Comparison of ENCODE assay signal across 24 mouse cellular contexts in genomic region chr16:35663831-35664414, GRCm38 (mm10).
DNase-seq lines count a peak whose midpoint lies in the region; ATAC-seq lines count a peak whose summit lies in the region.
"Had no signal": no experiment of that assay in that cellular context is flagged by ENCODE, and none has a peak within 500 bp of the region (broad histone marks: within the 10 kb centered on the region; RNA-seq: fewer than 3 reads in every experiment).

No protein-coding gene starts in this region.

- 0 out of 2 replicates have a peak, but pooled peaks have one; percentile 54 for ATAC-seq in forebrain, embryonic 13.5 days
- ATAC-seq in hindbrain, embryonic 15.5 days (ENCODE audit: low FRiP score, low read depth) = peak; percentile 60; the same call in 1 of the 2 replicates
- no peak for ATAC-seq in hindbrain, embryonic 14.5 days (ENCODE audit: low FRiP score)
- no peak for ATAC-seq in midbrain, embryonic 11.5 days (ENCODE audit: low FRiP score)
- ATAC-seq in midbrain, embryonic 13.5 days = no peak
- ATAC-seq in neural tube, embryonic 15.5 days (ENCODE audit: low FRiP score) = no peak
- ATAC-seq: CD4-positive, CD25-positive, alpha-beta regulatory T cell, adult 4 months; intestine, embryonic 16.5 days had no signal

- H3K36me3 ChIP-seq in forebrain, embryonic 13.5 days (ENCODE audit: poor library complexity, severe bottlenecking) = peaks cover 61% of the 10 kb centered on the region
- H3K36me3 ChIP-seq in forebrain, embryonic 10.5 days (replicated peaks) = peaks cover 65% of the 10 kb centered on the region
- H3K36me3 ChIP-seq in hindbrain, embryonic 15.5 days = no peaks in the 10 kb centered on the region
- peaks cover 13% of the 10 kb centered on the region; the same call in 1 of the 2 replicates for H3K36me3 ChIP-seq in hindbrain, embryonic 14.5 days (replicated peaks; ENCODE audit: control insufficient read depth, insufficient read depth)
- peaks cover 39% of the 10 kb centered on the region for H3K36me3 ChIP-seq in midbrain, embryonic 11.5 days (ENCODE audit: control insufficient read depth, insufficient read depth, low read length)
- H3K36me3 ChIP-seq in midbrain, embryonic 13.5 days = peaks cover 49% of the 10 kb centered on the region
- peaks cover 8% of the 10 kb centered on the region; the same call in 1 of the 2 replicates for H3K36me3 ChIP-seq in neural tube, embryonic 15.5 days
- H3K36me3 ChIP-seq: embryonic facial prominence, embryonic 15.5 days; G1E had no signal

- H3K27ac ChIP-seq in forebrain, embryonic 13.5 days = 0 out of 2 replicates have a peak overlapping the region, but pooled peaks have one; percentile 20
- no peak overlapping the region for H3K27ac ChIP-seq in forebrain, embryonic 10.5 days
- H3K27ac ChIP-seq in hindbrain, embryonic 15.5 days (replicated peaks) = no peak overlapping the region
- H3K27ac ChIP-seq in hindbrain, embryonic 14.5 days = no peak overlapping the region
- no peak overlapping the region for H3K27ac ChIP-seq in midbrain, embryonic 11.5 days (ENCODE audit: low read depth, low read length)
- no peak overlapping the region for H3K27ac ChIP-seq in midbrain, embryonic 13.5 days
- H3K27ac ChIP-seq in neural tube, embryonic 15.5 days (replicated peaks) = no peak overlapping the region
- H3K27ac ChIP-seq: embryonic facial prominence, embryonic 15.5 days; gastrocnemius, adult 2 months had no signal

- no peak overlapping the region for H3K9ac ChIP-seq in forebrain, embryonic 13.5 days
- no peak overlapping the region for H3K9ac ChIP-seq in hindbrain, embryonic 15.5 days
- H3K9ac ChIP-seq in hindbrain, embryonic 14.5 days = no peak overlapping the region
- no peak overlapping the region for H3K9ac ChIP-seq in midbrain, embryonic 11.5 days (ENCODE audit: low read length)
- H3K9ac ChIP-seq in midbrain, embryonic 13.5 days (replicated peaks) = no peak overlapping the region
- H3K9ac ChIP-seq in neural tube, embryonic 15.5 days (replicated peaks) = no peak overlapping the region
- H3K9ac ChIP-seq: embryonic facial prominence, embryonic 15.5 days had no signal

- WGBS in forebrain, embryonic 13.5 days = 89% methylated on average over 9 of the region's 9 CpGs
- 98% methylated on average over 9 of the region's 9 CpGs for WGBS in forebrain, embryonic 10.5 days
- WGBS in hindbrain, embryonic 15.5 days = 89% methylated on average over 9 of the region's 9 CpGs
- 89% methylated on average over 9 of the region's 9 CpGs for WGBS in hindbrain, embryonic 14.5 days
- 95% methylated on average over 9 of the region's 9 CpGs for WGBS in midbrain, embryonic 11.5 days
- 90% methylated on average over 9 of the region's 9 CpGs for WGBS in midbrain, embryonic 13.5 days
- WGBS in neural tube, embryonic 15.5 days = 93% methylated on average over 9 of the region's 9 CpGs

- H3K4me3 ChIP-seq in forebrain, embryonic 13.5 days = no peak overlapping the region
- no peak overlapping the region for H3K4me3 ChIP-seq in forebrain, embryonic 10.5 days
- H3K4me3 ChIP-seq in hindbrain, embryonic 15.5 days = no peak overlapping the region
- no peak overlapping the region for H3K4me3 ChIP-seq in hindbrain, embryonic 14.5 days (replicated peaks; ENCODE audit: low read length)
- H3K4me3 ChIP-seq in midbrain, embryonic 11.5 days (ENCODE audit: low read depth, low read length) = no peak overlapping the region
- H3K4me3 ChIP-seq in midbrain, embryonic 13.5 days (replicated peaks) = no peak overlapping the region
- no peak overlapping the region for H3K4me3 ChIP-seq in neural tube, embryonic 15.5 days (replicated peaks)
- H3K4me3 ChIP-seq: embryonic facial prominence, embryonic 15.5 days; erythroblast, embryonic 14.5 days; gastrocnemius, adult 2 months had no signal

- no peaks in the 10 kb centered on the region for H3K4me1 ChIP-seq in forebrain, embryonic 13.5 days
- H3K4me1 ChIP-seq in forebrain, embryonic 10.5 days = peaks cover 11% of the 10 kb centered on the region
- H3K4me1 ChIP-seq in hindbrain, embryonic 15.5 days (replicated peaks) = peaks cover 4% of the 10 kb centered on the region; the same call in 1 of the 2 replicates
- no peaks in the 10 kb centered on the region for H3K4me1 ChIP-seq in hindbrain, embryonic 14.5 days (replicated peaks; ENCODE audit: control insufficient read depth, insufficient read depth, low read length)
- H3K4me1 ChIP-seq in midbrain, embryonic 11.5 days (ENCODE audit: control insufficient read depth, insufficient read depth, low read length) = no peaks in the 10 kb centered on the region
- H3K4me1 ChIP-seq in midbrain, embryonic 13.5 days (replicated peaks) = peaks cover 5% of the 10 kb centered on the region; the same call in 1 of the 2 replicates
- peaks cover 9% of the 10 kb centered on the region for H3K4me1 ChIP-seq in neural tube, embryonic 15.5 days

- H3K9me3 ChIP-seq in forebrain, embryonic 13.5 days (replicated peaks) = no peaks in the 10 kb centered on the region
- H3K9me3 ChIP-seq in forebrain, embryonic 10.5 days = no peaks in the 10 kb centered on the region
- H3K9me3 ChIP-seq in hindbrain, embryonic 15.5 days = no peaks in the 10 kb centered on the region
- H3K9me3 ChIP-seq in hindbrain, embryonic 14.5 days (ENCODE audit: control insufficient read depth, low read length) = no peaks in the 10 kb centered on the region
- no peaks in the 10 kb centered on the region for H3K9me3 ChIP-seq in midbrain, embryonic 11.5 days (ENCODE audit: control insufficient read depth, low read length)
- H3K9me3 ChIP-seq in midbrain, embryonic 13.5 days = no peaks in the 10 kb centered on the region
- no peaks in the 10 kb centered on the region for H3K9me3 ChIP-seq in neural tube, embryonic 15.5 days (replicated peaks)
- H3K9me3 ChIP-seq: embryonic facial prominence, embryonic 15.5 days had no signal

- no peak overlapping the region for H3K4me2 ChIP-seq in forebrain, embryonic 13.5 days
- no peak overlapping the region for H3K4me2 ChIP-seq in hindbrain, embryonic 15.5 days
- H3K4me2 ChIP-seq in hindbrain, embryonic 14.5 days (replicated peaks) = no peak overlapping the region
- H3K4me2 ChIP-seq in midbrain, embryonic 11.5 days = no peak overlapping the region
- H3K4me2 ChIP-seq in midbrain, embryonic 13.5 days (replicated peaks) = no peak overlapping the region
- H3K4me2 ChIP-seq in neural tube, embryonic 15.5 days = no peak overlapping the region
- H3K4me2 ChIP-seq: embryonic facial prominence, embryonic 15.5 days had no signal

- DNase-seq in forebrain, embryonic 10.5 days (ENCODE audit: extremely low spot score, low spot score) = no peak
- no peak for DNase-seq in hindbrain, embryonic 14.5 days (ENCODE audit: low spot score)
- DNase-seq in midbrain, embryonic 11.5 days (ENCODE audit: low spot score, missing footprints) = peak; percentile 61
- DNase-seq: adrenal gland, adult 8-10 months; adrenal gland, postnatal 36 days; B cell, adult 2 months; cerebellum, adult 11 months; cerebellum, adult 8-10 months; cerebellum, postnatal 14 days; embryo, embryonic 11 days; gastrocnemius, adult 2 months; gastrocnemius, postnatal 25 days; heart, postnatal 10 days; heart, postnatal 4 days; kidney, adult 8-10 months had no signal

- peaks cover 12% of the 10 kb centered on the region for H3K27me3 ChIP-seq in forebrain, embryonic 13.5 days
- peaks cover 31% of the 10 kb centered on the region for H3K27me3 ChIP-seq in forebrain, embryonic 10.5 days (ENCODE audit: poor library complexity, severe bottlenecking)
- H3K27me3 ChIP-seq in hindbrain, embryonic 15.5 days = 0 out of 2 replicates have a peak, but pooled peaks cover 3% of the 10 kb centered on the region
- H3K27me3 ChIP-seq in hindbrain, embryonic 14.5 days (ENCODE audit: control insufficient read depth, insufficient read depth, low read length) = peaks cover 10% of the 10 kb centered on the region
- peaks cover 6% of the 10 kb centered on the region; the same call in 1 of the 2 replicates for H3K27me3 ChIP-seq in midbrain, embryonic 11.5 days (ENCODE audit: control insufficient read depth, insufficient read depth, low read length)
- peaks cover 11% of the 10 kb centered on the region for H3K27me3 ChIP-seq in midbrain, embryonic 13.5 days
- peaks cover 17% of the 10 kb centered on the region; the same call in 1 of the 2 replicates for H3K27me3 ChIP-seq in neural tube, embryonic 15.5 days (replicated peaks)

Comparison
In these comparisons a context has a peak if more than half of its experiments do, and no peak if none do; other contexts are left out.
1. ATAC-seq: peak in forebrain, embryonic 13.5 days (single experiment) and hindbrain, embryonic 15.5 days (single experiment); none in hindbrain, embryonic 14.5 days (single experiment), midbrain, embryonic 11.5 days (single experiment), midbrain, embryonic 13.5 days (single experiment) and neural tube, embryonic 15.5 days (single experiment).